Mouse (Mus musculus) limb, embryonic 14.5 days (tissue): ENCODE results near the gene Calhm2. TPM values are rescaled to one million over a fixed set of nuclear protein-coding genes. Genes with fewer than 3 reads are reported as not detected.
"Not testable (repeated sequence)": the region's sequence is repeated elsewhere in the genome, so short reads cannot be mapped to it uniquely, and the experiment has no call there.

Experiments
- ATAC-seq: fragments of 200-750 bp; cut with Nextera tagmentation; 2 replicates; pipeline ENCODE4 v1.8.0; 2017; ENCODE audit warnings: low read depth, moderate number of reproducible peaks, moderate TSS enrichment; ENCODE audit not compliant: low FRiP score
- DNase-seq: peaks from one replicate; pipeline ENCODE4 v3.0.0-alpha.2; 2015; ENCODE audit warnings: low spot score
- H3K27ac ChIP-seq: fragments of 300-500 bp; sonication (generic); replicated peaks from 2 replicates; pipeline ENCODE4 v1.5.1; 2014; ENCODE audit warnings: low read depth, mild to moderate bottlenecking, low read length, moderate library complexity, mixed read lengths
- H3K27me3 ChIP-seq: fragments of 300-500 bp; sonication (generic); 2 replicates; pipeline ENCODE4 v1.6.1; 2014; ENCODE audit warnings: low read length, mixed read lengths; ENCODE audit not compliant: control insufficient read depth, insufficient read depth
- H3K36me3 ChIP-seq: fragments of 300-500 bp; sonication (generic); 2 replicates; pipeline ENCODE4 v1.6.1; 2014; ENCODE audit warnings: mild to moderate bottlenecking, low read length, moderate library complexity, mixed read lengths; ENCODE audit not compliant: control insufficient read depth, insufficient read depth
- H3K4me1 ChIP-seq: fragments of 300-500 bp; sonication (generic); 2 replicates; pipeline ENCODE4 v1.6.1; 2014; ENCODE audit warnings: antibody characterized with exemption, low read length, mixed read lengths; ENCODE audit not compliant: control insufficient read depth, insufficient read depth
- H3K4me2 ChIP-seq: fragments of 300-500 bp; sonication (generic); replicated peaks from 2 replicates; pipeline ENCODE4 v1.6.1; 2014; ENCODE audit warnings: low read depth, mild to moderate bottlenecking, low read length, moderate library complexity; ENCODE audit not compliant: severe bottlenecking
- H3K4me3 ChIP-seq: fragments of 300-500 bp; sonication (generic); replicated peaks from 2 replicates; pipeline ENCODE4 v1.5.1; 2014; ENCODE audit warnings: low read length
- H3K9ac ChIP-seq: fragments of 300-500 bp; sonication (generic); 2 replicates; pipeline ENCODE4 v1.6.1; 2014; ENCODE audit warnings: mild to moderate bottlenecking, low read depth, low read length, moderate library complexity; ENCODE audit not compliant: severe bottlenecking
- H3K9me3 ChIP-seq: fragments of 300-500 bp; sonication (generic); 2 replicates; pipeline ENCODE4 v1.6.1; 2016; ENCODE audit warnings: low read length; ENCODE audit not compliant: control insufficient read depth
- POLR2A ChIP-seq: fragments of 200-500 bp; IDR thresholded peaks from 2 replicates; pipeline ENCODE4 v1.8.0; 2012; ENCODE audit warnings: inconsistent platforms, mild to moderate bottlenecking, moderate library complexity, borderline replicate concordance; ENCODE audit not compliant: insufficient read depth, insufficient read length; ENCODE audit errors: extremely low read depth
- WGBS: fragments of 180-500 bp; shearing (Covaris S2); extraction: QIAGEN DNeasy Blood & Tissue Kit; methylation state at CpG from one replicate; pipeline ENCODE4 v1.1.7; 2014; 5-methylcytosine and 5-hydroxymethylcytosine counted together
- polyA plus RNA-seq, 2 experiments: library from polyadenylated mRNA; depleted of rRNA in 1 of 2; stranded (reverse) in 1 of 2; unstranded in 1 of 2; fragments of >200 nt; fragmentation: Nextera tagmentation in 1 of 2; extraction: Ambion mirVana in 1 of 2; gene quantifications; 2 replicates each; pipeline versions ENCODE4 v1.2.1 to v1.2.3; 2012 to 2014

Gene Calhm2
- polyA plus RNA-seq, 2 experiments: 4.7 to 11.4 TPM

DNA sequence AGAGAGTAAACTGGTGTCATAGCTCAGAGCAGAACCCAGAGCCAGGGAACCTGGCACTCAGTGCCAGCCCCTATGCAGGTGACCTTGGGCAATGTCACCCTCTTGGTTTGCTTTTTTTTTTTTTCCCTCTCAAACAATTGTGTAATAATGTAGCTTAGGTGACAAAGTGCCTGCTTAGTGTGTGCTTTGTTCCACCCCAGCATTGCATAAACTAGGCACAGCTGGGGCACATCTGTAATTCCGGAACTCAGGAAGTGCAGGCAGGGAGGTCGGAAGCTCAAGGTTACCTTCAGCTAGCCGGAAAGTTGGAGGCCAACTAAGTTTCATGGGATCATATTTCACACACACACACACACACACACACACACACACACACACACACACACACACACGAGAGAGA is 11.8 kb upstream of the Calhm2 start:
- H3K4me3 ChIP-seq: no peak overlapping the region
- WGBS: 7% methylated on average over 4 of the region's 4 CpGs
- H3K27ac ChIP-seq: no peak overlapping the region
- H3K4me1 ChIP-seq: peaks cover 11% of the 10 kb centered on the region
- no peaks in the 10 kb centered on the region for H3K36me3 ChIP-seq
- no peak overlapping the region for H3K9ac ChIP-seq
- H3K27me3 ChIP-seq: no peaks in the 10 kb centered on the region; the same call in 1 of the 2 replicates
- TF ChIP-seq POLR2A: no peak
- ATAC-seq (no peak), DNase-seq (no peak)
- H3K4me2 ChIP-seq: no peak overlapping the region
- no peaks in the 10 kb centered on the region for H3K9me3 ChIP-seq

DNA sequence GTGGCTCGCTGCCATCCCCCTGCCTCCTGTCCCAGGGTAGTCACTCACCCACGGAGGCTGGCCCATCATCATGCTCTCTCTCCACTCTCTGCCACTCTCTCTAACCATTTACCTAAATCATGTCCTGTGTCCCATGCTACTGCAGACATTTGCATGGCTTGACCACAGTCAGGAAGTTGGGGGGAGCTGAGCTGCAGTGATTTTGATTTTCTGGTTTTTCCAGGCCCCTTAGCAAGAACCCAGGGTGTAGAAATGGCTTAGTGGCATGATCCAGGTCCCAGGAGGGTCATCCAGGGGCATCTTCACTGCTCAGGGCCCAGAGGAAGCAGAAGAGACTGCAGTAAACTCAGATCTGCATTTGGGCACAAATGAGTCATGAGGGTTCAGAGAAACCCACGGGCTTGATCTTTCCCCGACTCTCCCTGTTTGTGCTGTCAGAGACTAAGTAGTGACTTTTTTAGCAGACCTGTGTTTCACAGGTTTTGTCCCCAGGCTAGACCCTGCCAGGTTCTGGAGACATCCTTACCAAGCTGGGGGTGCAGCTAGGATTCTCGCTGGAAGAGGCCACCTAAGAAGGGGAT is 10.3 kb upstream of the Calhm2 start:
- WGBS: 78% methylated on average over 5 of the region's 5 CpGs
- peaks cover 11% of the 10 kb centered on the region for H3K4me1 ChIP-seq
- no peak overlapping the region for H3K27ac ChIP-seq
- H3K36me3 ChIP-seq: no peaks in the 10 kb centered on the region
- H3K27me3 ChIP-seq: no peaks in the 10 kb centered on the region; the same call in 1 of the 2 replicates
- no peak for DNase-seq
- no peak for TF ChIP-seq POLR2A
- no peak overlapping the region for H3K9ac ChIP-seq
- H3K9me3 ChIP-seq: no peaks in the 10 kb centered on the region
- no peak overlapping the region for H3K4me2 ChIP-seq
- no peak overlapping the region for H3K4me3 ChIP-seq
- no peak for ATAC-seq

DNA sequence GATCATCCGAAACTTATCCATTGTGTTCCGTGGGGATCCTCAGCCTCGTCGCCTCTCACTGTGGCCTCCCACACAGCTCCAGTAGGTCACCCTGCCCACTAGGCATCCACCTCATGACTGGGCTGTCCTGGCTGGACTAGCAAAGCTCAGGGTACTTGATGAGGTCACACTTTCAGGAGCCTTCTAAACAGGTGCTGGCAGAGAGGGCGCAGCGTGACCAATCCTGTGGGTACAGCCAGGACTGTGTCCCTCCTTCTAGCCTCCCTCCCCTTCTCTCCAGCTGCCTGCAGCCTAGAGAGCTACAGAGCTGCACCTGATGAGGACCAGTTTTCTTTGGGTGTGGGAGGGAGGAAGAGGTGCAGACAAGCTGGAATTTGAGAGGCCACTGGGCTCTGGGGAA is 6.1 kb upstream of the Calhm2 start, which contains the start of gene Calhm1:
TSS of gene Calhm1 (minus strand) at position 101 of the 400 bp plus-strand sequence.
- DNase-seq: no peak
- 96% methylated on average over 6 of the region's 6 CpGs for WGBS
- no peak within 1 kb of the TSS for H3K4me3 ChIP-seq
- no peak for ATAC-seq
- no peaks in the 10 kb centered on the region for H3K27me3 ChIP-seq
- no peaks in the 10 kb centered on the region for H3K9me3 ChIP-seq
- TF ChIP-seq POLR2A: no peak
- H3K27ac ChIP-seq: no peak within 1 kb of the TSS
- no peaks in the 10 kb centered on the region for H3K36me3 ChIP-seq
- no peaks in the 10 kb centered on the region for H3K4me1 ChIP-seq
- H3K9ac ChIP-seq: no peak within 1 kb of the TSS
- no peak within 1 kb of the TSS for H3K4me2 ChIP-seq

DNA sequence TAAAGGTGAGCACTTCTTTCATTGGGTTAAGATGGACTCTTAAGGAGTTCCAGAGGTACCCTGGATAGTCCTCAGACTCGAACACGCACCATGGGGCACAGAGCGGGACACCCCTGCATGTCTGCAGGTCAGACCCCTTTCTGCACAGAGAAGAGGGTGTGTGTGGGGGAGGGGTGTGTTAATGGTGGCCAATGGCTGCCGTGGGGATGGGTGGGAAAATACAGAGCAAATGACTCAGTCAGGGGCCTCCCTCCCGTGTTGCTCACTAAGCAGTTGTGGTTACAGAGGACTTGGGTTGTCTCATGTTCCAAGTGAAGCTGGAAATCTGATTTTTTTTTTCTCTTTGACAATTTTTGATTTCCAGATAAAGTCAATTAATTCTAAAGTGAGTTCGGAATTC is 4.3 kb upstream of the Calhm2 start:
- Histone ChIP-seq H3K4me1 (peaks cover 9% of the 10 kb centered on the region), H3K9ac (no peak overlapping the region), H3K9me3 (no peaks in the 10 kb centered on the region), H3K27me3 (no peaks in the 10 kb centered on the region), H3K27ac (no peak overlapping the region), H3K4me3 (no peak overlapping the region), H3K36me3 (no peaks in the 10 kb centered on the region), H3K4me2 (no peak overlapping the region)
- WGBS: 74% methylated on average over 6 of the region's 6 CpGs
- DNase-seq (no peak), ATAC-seq (no peak)
- no peak for TF ChIP-seq POLR2A

DNA sequence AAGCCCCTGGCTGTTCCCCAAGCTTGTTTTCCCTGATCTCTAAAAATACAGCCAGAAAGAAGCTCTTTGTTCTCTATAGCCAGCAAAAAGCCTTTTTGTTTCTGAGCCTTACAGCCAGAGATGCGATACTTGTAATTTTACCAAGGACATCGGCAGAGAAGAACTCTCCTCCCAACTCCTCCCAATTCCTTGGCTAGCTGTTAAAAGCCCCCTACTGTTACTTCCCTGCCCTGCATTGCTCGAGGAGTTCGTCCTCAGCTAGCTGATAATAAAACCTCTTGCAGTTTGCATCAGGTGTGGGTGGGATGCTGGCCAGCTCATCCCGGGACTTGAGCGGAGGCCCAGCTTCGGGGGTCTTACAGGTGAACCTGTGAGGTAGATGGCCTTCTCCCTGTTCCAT is 1.5 kb upstream of the Calhm2 start:
- not testable (repeated sequence) for DNase-seq, H3K4me2 ChIP-seq
- 20% methylated on average over 7 of the region's 7 CpGs for WGBS

More for the DNA sequence above, 1.5 kb upstream of the Calhm2 start:
- not testable (repeated sequence) for H3K4me3 ChIP-seq, H3K9ac ChIP-seq, H3K9me3 ChIP-seq, H3K36me3 ChIP-seq, ATAC-seq, H3K27me3 ChIP-seq, H3K27ac ChIP-seq
- peaks cover 21% of the 10 kb centered on the region for H3K4me1 ChIP-seq
